Mouse (Mus musculus) ES-Bruce4 (cell line): ENCODE results near the gene Hs2st1. TPM values are rescaled to one million over a fixed set of nuclear protein-coding genes. Genes with fewer than 3 reads are reported as not detected.

Source experiments
- H3K27ac ChIP-seq: 2 replicates; pipeline ENCODE4 v1.5.1; 2012; ENCODE audit warnings: low read length, inconsistent platforms; ENCODE audit not compliant: insufficient read depth
- H3K27me3 ChIP-seq: 2 replicates; pipeline ENCODE4 v1.6.1; 2012; ENCODE audit warnings: mild to moderate bottlenecking, low read length, inconsistent platforms; ENCODE audit not compliant: control insufficient read depth, poor library complexity, insufficient read depth, severe bottlenecking
- H3K36me3 ChIP-seq: 2 replicates; pipeline ENCODE4 v1.6.1; 2012; ENCODE audit warnings: inconsistent platforms, mild to moderate bottlenecking, low read length, moderate library complexity; ENCODE audit not compliant: control insufficient read depth, poor library complexity, insufficient read depth, severe bottlenecking
- H3K4me1 ChIP-seq: one replicate; pipeline ENCODE4 v1.8.1; 2011; ENCODE audit warnings: low read length; ENCODE audit not compliant: control insufficient read depth, insufficient read depth
- H3K4me3 ChIP-seq: 2 replicates; pipeline ENCODE4 v1.5.1; 2011; ENCODE audit warnings: low read depth, mild to moderate bottlenecking, low read length
- H3K9ac ChIP-seq: 2 replicates; pipeline ENCODE4 v1.6.1; 2012; ENCODE audit warnings: low read depth, mild to moderate bottlenecking, inconsistent platforms; ENCODE audit not compliant: poor library complexity, severe bottlenecking
- H3K9me3 ChIP-seq: replicated peaks from 2 replicates; pipeline ENCODE4 v1.6.1; 2012; ENCODE audit warnings: mild to moderate bottlenecking, low read length, inconsistent platforms; ENCODE audit not compliant: control insufficient read depth, poor library complexity, insufficient read depth, severe bottlenecking
- CTCF ChIP-seq: IDR thresholded peaks from one replicate; pipeline ENCODE4 v1.8.1; 2011; ENCODE audit warnings: low read depth, low read length
- EP300 ChIP-seq: IDR thresholded peaks from 2 replicates; pipeline ENCODE4 v1.6.1; 2011; ENCODE audit warnings: low read depth, low read length; ENCODE audit not compliant: insufficient read depth
- POLR2A ChIP-seq: IDR thresholded peaks from one replicate; pipeline ENCODE4 v1.8.1; 2011; ENCODE audit warnings: low read length; ENCODE audit not compliant: insufficient read depth
- polyA plus RNA-seq: library from polyadenylated mRNA; stranded (reverse); fragments of >200 nt; gene quantifications from 2 replicates; pipeline ENCODE4 v1.2.4, GENCODE M21; 2011; ENCODE audit warnings: low read depth; ENCODE audit not compliant: missing spikeins, insufficient read depth, insufficient read length

The Hs2st1 gene
- polyA plus RNA-seq, 1 experiment, result 38.6 TPM

GRCm38 (mm10) chr3:144496762-144497161, 73.2 kb downstream of the Hs2st1 start:
- H3K36me3 ChIP-seq, result no peaks in the 10 kb centered on the region
- TF ChIP-seq EP300, result no peak
- no peak for TF ChIP-seq POLR2A
- no peak for TF ChIP-seq CTCF
- H3K9me3 ChIP-seq, result no peaks in the 10 kb centered on the region
- H3K27ac ChIP-seq, result no peak overlapping the region
- no peaks in the 10 kb centered on the region for H3K4me1 ChIP-seq
- H3K27me3 ChIP-seq, result no peaks in the 10 kb centered on the region
- H3K9ac ChIP-seq, result no peak overlapping the region
- H3K4me3 ChIP-seq, result no peak overlapping the region

GRCm38 (mm10) chr3:144494838-144495237, 75.1 kb downstream of the Hs2st1 start:
- Histone ChIP-seq H3K27me3 (no peaks in the 10 kb centered on the region), H3K4me1 (no peaks in the 10 kb centered on the region), H3K27ac (no peak overlapping the region), H3K36me3 (no peaks in the 10 kb centered on the region), H3K9ac (no peak overlapping the region), H3K9me3 (no peaks in the 10 kb centered on the region), H3K4me3 (no peak overlapping the region)
- TF ChIP-seq EP300 (no peak), CTCF (no peak), POLR2A (no peak)

- Histone ChIP-seq H3K4me3 (no peak overlapping the region), H3K4me1 (no peaks in the 10 kb centered on the region), H3K36me3 (no peaks in the 10 kb centered on the region), H3K27ac (no peak overlapping the region), H3K27me3 (no peaks in the 10 kb centered on the region), H3K9me3 (no peaks in the 10 kb centered on the region), H3K9ac (no peak overlapping the region)
- no peak for TF ChIP-seq CTCF
- no peak for TF ChIP-seq POLR2A
- no peak for TF ChIP-seq EP300
Observed at GRCm38 (mm10) chr3:144488787-144489186, 81.2 kb downstream of the Hs2st1 start.

GRCm38 (mm10) chr3:144480595-144480994, 89.4 kb downstream of the Hs2st1 start:
- Histone ChIP-seq H3K4me3 (no peak overlapping the region), H3K27ac (no peak overlapping the region), H3K9ac (no peak overlapping the region), H3K36me3 (no peaks in the 10 kb centered on the region), H3K27me3 (no peaks in the 10 kb centered on the region), H3K9me3 (no peaks in the 10 kb centered on the region), H3K4me1 (no peaks in the 10 kb centered on the region)
- TF ChIP-seq CTCF (no peak), POLR2A (no peak), EP300 (no peak)

- no peak for TF ChIP-seq POLR2A
- no peak for TF ChIP-seq CTCF
- TF ChIP-seq EP300, result no peak
- Histone ChIP-seq H3K27ac (no peak overlapping the region), H3K9ac (no peak overlapping the region), H3K27me3 (no peaks in the 10 kb centered on the region), H3K4me3 (no peak overlapping the region), H3K9me3 (no peaks in the 10 kb centered on the region), H3K4me1 (no peaks in the 10 kb centered on the region), H3K36me3 (no peaks in the 10 kb centered on the region)
Observed at GRCm38 (mm10) chr3:144478427-144478794, 91.6 kb downstream of the Hs2st1 start.

- no peaks in the 10 kb centered on the region for H3K9me3 ChIP-seq
- H3K27me3 ChIP-seq, result no peaks in the 10 kb centered on the region
- H3K9ac ChIP-seq, result no peak overlapping the region
- no peak for TF ChIP-seq CTCF
- TF ChIP-seq EP300, result no peak
- no peak for TF ChIP-seq POLR2A
- no peak overlapping the region for H3K4me3 ChIP-seq
- peaks cover 1% of the 10 kb centered on the region for H3K4me1 ChIP-seq
- no peak overlapping the region for H3K27ac ChIP-seq
- H3K36me3 ChIP-seq, result no peaks in the 10 kb centered on the region
Observed at GRCm38 (mm10) chr3:144477707-144478426, 92.1 kb downstream of the Hs2st1 start.
